Mouse (Mus musculus) heart, postnatal 0 days (tissue): ENCODE data around the gene Rilp.

Source experiments
- CTCF ChIP-seq: IDR thresholded peaks from 2 replicates; pipeline ENCODE4 v1.5.1; 2016; ENCODE audit warnings: antibody characterized with exemption, control low read depth, low read depth
- EP300 ChIP-seq: IDR thresholded peaks from 2 replicates; pipeline ENCODE4 v1.6.1; 2016; ENCODE audit warnings: antibody characterized with exemption, low read depth

GRCm38 (mm10) chr11:75498126-75498525 is 11.8 kb upstream of the Rilp start:
- no peak for TF ChIP-seq CTCF
- TF ChIP-seq EP300: no peak
